Mouse (Mus musculus) monocyte, adult 2 months (primary cell): Measurements from ENCODE around the gene Prrx2.
A peak's percentile ranks its signal among the peaks of the same experiment; 100 is the strongest.

Experiments
- DNase-seq, 2 experiments: peaks; one replicate each; pipeline ENCODE4 v3.0.0; 2022; ENCODE audit warnings: low spot score in 2 of 2, low read depth in 1 of 2

The Prrx2 gene

GRCm38 (mm10) chr2:30864968-30865381 is 30.2 kb downstream of the Prrx2 start:
- DNase-seq: no peak

DNA sequence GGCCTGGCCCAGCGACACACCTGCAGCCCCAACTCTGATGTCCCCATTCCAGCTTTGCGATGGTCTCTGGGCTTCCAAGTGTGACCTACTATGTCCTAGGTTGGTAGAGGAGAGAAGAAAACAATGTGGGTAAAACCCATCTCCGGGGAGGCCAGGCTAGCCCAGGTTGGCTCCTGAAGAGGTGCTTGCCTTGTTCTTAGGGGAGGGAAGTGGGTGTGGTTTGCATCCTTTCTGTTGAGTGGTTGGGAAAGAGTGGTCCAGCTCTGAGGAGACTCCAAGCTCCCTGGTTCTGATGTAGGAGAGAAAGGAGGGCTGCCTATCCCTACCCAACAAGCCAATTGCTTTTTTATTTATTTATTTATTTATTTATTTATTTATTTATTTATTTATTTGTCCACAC is 30.7 kb downstream of the Prrx2 start:
- no peak for DNase-seq

DNA sequence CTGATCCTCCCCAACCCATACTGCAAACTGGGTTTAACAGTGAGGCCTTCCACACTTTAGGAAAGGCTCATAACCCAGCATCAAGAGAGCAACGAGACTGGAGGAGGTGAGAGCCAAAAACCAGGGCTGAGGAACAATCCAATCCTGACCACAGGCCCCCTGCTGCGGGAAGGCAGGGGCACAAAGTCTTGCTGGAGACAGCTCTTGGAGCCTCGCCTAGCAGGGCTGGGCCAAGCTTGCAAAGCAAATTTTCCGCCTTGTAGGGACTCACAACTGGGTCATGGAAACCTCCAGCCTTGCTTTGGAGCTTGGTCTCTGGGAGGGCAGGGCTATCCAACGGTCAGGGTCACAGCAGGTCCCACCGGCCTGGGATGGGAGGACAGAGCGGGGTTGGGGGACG is 36.1 kb downstream of the Prrx2 start:
- no peak for DNase-seq

DNA sequence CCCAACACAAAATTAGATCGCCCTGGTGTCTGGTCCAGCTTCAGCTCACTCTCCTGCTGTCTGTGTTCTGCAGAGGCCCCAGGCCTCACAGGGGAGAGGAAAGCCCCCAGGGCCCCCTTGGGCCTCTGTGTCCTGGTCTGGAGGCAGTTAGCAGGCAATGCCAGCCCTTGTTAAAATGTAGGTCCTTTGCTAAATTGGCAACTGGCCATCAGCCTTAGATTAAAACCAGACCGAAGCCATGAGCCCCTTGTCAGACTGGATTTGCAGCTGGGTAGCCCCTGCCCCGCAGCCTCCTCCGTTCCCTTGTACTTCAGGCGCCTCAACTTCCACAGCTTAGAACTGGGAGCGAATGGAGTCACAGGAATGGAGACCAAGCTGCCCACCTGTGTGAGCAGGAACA is 37.9 kb downstream of the Prrx2 start:
- DNase-seq: no peak

- DNase-seq: no peak
Observed at GRCm38 (mm10) chr2:30874445-30874844, 39.7 kb downstream of the Prrx2 start.

GRCm38 (mm10) chr2:30875096-30875495 is 40.3 kb downstream of the Prrx2 start:
- DNase-seq: no peak

DNA sequence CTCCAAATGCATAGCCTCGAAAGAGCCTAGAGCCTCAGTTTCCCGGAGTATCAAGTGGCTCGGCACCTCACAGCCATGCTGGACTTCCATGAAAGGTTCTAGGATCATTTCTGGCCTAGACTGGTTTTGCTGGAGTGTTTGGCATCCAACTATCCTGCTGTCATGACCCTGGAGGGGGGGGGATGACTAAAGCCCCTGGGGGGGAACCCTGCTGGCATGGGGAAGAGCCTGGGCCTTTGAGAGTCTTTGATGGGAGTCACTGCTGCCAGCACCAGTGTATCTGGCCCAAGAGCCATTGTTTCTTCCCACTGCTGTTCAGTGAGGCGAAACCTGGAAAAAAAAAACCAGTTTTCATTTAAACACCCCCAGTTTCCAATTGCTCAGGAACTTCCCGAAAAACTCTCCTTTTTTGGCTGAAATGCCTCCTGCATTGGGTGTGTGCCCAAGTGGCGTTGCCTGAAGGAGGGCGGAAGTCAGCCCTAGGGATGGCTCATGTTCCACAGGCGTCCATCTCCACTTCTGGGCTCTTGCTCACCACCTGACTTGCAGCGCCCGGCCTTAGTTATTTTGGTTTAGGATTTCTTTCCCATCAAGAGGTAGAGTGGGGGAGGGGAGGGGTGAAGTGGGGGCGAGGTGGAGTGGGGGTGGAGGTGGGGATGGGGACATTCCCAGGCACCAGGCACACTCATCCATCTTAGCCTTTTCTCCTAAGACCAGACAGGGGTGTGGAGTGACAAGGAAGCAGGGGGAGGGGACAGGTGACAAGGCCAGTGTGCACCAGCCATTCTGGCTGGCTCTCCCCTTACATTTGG is 41.1 kb downstream of the Prrx2 start:
- DNase-seq: no peak

DNA sequence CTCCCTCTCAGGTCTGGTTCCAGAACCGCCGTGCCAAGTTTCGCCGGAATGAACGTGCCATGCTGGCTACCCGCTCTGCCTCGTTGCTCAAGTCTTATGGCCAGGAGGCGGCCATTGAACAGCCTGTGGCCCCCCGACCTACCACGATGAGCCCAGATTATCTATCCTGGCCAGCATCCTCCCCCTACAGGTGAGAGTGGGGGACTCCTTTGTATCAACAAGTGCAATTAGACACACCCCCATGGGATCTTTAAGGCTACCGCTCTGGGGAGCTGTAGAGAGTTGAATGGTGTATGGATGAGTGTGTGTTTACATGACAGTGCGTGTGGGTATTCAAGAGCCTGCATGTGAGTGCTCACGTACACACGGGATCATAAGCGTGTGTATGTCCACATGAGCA is 44.7 kb downstream of the Prrx2 start:
- no peak for DNase-seq

DNA sequence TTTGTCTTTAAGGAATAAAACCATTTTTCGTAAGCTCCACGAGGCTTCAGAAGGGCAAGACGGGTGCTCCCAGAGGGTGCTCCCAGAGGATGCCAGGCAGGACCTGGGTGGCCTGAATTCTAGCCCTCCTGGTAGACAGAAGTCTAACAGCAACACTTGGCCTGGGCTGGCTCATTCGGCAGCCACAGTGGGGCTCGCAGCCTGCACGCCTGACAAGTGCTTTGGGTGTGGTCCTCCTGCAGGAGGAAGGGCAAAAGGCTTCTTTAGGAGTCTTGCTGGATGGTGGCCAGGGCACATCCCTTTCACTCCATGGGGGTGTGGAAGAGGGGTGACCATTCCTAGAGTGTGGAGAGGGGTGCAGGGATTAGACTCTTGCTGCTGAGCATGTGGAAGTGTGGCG is 46.4 kb downstream of the Prrx2 start:
- DNase-seq: no peak

DNA sequence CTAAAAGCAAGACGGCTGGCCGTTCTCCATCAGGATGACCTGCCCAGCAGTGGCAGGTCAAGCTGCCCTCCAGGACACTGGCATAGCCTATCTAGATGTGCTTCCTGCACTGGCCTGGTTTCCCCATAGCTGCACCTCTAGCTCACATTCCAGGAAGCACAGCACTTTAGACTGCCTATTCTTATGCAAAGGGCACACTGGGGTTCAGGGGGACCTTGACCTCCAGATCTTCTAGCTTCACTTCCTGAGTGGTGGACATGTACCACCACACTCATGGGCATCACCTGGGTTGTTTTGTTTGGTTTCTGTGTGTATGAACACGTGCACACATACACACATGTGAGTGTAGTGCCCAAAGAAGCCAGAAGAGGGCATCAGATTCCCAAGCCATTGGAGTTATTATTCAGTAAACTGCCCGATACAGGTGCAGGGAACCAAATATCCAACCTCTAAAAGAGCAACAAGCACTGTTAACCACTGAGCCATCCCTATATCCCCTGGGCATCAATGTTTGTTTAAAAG is 50.1 kb downstream of the Prrx2 start:
- DNase-seq: no peak

- DNase-seq: no peak
Observed at GRCm38 (mm10) chr2:30885453-30886163, 50.8 kb downstream of the Prrx2 start.

- peak in 1 of 2 experiments; percentile 11 for DNase-seq
Observed at GRCm38 (mm10) chr2:30891002-30891401, 56.2 kb downstream of the Prrx2 start.

DNA sequence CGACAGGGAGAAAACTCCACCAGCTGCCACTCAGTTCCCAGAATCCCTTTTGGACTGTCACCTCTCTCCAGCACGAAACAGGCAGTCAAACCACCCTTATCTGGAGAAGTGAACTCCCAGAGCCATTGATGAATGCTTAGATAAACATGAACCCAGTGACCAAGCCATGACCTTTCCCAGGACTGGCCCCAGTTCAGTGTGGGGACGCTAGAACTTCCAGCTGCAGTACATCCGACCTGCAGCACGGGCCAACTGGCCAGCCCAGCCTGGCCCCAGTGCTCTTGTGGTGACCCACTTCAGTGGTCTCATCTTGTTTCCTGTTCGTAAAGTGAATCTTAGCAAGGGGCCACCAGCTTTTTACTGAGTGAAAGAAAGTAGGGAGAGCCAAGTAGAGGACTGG is 58.6 kb downstream of the Prrx2 start:
- no peak for DNase-seq

DNA sequence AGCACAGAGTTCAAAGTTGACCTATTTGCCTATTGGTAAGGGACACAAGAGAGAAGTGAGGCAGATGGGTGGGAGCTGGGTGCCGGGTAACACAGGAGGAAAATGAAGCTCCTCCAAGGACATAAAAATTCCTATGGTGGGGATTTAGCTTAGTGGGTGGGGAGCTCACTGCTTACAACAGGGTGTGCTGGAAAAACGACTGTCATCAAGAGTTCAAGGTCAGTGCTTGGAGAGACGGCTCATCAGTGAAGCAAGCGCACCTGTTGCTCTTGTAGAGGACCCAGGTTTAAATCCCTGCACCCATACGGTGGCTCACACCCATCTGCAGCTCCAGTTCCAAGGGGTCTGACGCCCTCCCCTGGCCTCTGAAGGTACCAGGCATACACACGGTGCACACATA is 59.2 kb downstream of the Prrx2 start:
- no peak for DNase-seq

- DNase-seq: no peak
Observed at GRCm38 (mm10) chr2:30897291-30897690, 62.5 kb downstream of the Prrx2 start.

GRCm38 (mm10) chr2:30899397-30900069 is 64.8 kb downstream of the Prrx2 start:
- DNase-seq: no peak

DNA sequence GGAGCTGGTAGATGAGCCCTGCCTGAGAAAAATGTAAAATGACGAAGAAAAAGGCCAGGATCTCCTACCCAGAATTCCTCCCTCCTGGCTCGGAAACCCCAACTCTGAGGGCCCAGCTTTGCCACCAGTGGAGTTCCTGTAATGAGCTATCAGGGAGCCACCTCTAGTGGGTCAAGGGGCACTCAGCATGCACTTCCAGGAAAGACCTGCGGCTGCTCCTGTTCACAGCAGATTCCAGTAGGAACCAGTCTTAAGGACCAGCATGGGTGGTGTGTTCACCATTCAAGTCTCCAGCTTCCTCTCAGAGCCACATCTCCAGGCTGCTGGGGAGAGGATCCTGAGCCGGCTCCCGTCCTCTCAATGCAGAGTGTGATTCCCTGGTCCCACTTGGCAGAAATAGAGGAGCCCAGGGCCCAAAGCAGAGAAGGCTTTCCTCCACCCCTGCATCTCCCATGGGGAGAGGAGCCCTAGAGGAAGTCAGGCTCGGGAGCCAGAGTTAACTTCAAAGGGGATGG is 66.9 kb downstream of the Prrx2 start:
- DNase-seq: no peak

GRCm38 (mm10) chr2:30902256-30902655 is 67.5 kb downstream of the Prrx2 start:
- DNase-seq: no peak

DNA sequence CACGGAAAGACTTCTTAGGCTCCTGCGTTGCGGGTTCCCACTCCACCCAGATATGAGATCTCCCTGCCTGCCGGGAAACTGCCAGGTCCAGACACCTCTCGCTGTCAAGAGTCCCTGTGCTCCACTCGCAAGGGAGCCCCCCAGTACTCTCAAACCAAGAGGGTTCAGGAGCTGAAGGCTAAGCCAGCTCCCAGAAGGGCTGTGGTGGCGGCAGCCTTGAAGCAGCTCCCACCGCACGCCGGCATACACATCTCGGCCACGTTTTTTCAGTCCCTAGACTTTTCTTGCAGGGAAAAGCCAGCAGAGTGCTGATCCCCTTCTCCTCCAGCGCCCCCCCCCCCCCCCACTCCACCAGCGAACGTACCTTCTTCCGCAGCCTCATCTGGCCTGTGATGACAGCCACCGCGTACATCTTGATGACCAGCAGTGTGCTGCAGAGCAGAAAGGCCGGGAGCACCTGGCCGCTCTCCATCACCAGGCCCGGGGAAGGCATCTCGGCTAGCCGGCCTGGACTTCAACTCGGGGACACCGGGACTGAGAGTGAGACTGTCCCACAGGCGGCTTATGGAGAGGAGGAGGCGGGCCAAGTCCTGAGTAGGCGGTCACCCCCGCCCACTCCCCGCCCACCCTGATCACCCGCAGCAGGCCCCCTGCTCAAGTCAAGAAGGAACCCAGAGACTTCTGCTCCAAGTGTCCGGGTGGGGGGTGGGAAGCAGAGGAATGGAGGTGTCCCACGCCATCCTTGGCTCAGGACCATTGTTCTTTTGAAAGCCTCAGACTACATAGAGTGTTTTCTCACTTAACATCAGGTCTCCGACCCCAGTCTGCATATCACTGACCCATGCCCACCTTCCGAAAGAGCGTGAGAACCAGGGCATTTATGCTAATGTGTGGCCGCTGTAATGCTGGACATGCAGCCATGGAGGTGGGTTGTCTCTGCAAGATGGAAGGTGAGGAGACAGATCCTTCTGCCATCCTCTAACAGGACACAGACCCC is 68.3 kb downstream of the Prrx2 start:
- no peak for DNase-seq

GRCm38 (mm10) chr2:30904231-30904630 is 69.5 kb downstream of the Prrx2 start:
- DNase-seq: no peak
